In the genomic region with DNA sequence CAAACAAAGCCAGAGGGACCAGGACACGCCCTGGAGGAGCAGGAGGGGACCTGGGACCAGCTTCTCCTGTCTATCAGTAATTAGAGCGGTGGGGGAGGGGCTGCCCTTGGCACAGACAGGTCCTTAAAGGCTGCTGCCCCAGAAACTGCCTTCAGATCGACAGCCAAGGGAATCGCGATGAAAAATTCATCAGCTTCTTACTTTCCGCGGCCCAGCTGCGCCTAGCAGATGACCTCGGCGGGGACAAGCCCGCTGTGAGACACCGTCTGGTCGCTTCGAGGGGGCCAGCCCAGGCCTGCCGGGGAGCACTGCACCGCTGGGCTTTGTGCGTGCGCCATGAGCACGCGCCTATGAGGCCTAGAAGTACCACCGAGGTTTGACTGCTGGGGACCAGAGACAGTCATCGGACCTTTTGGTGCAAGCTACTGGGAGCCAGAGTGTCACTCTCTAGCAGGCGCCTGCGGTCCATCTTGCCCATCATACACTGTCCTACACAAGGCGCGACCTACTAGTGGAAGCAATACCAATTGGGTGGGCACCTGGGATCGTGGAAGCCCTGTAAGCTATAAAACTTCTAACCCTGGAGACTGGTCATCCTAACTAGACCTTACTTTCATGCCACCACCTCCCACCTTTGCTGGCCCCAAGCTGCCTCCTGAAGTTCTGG, we compare ENCODE assay signal across 7 mouse cellular contexts. TPM values are rescaled to one million over a fixed set of nuclear protein-coding genes. Genes with fewer than 3 reads are reported as not detected.
A peak's percentile ranks its signal among the peaks of the same experiment; 100 is the strongest.
DNase-seq lines count a peak whose midpoint lies in the region; ATAC-seq and TF ChIP-seq lines count a peak whose summit lies in the region.

No protein-coding gene starts in this region.

- TF ChIP-seq EP300 in lung, postnatal 0 days (IDR thresholded peaks at IDR 0.05): no peak

- H3K27me3 ChIP-seq in lung, postnatal 0 days (replicated peaks; ENCODE audit: insufficient read depth, low read length): no peaks in the 10 kb centered on the region
- H3K27me3 ChIP-seq in hindbrain, embryonic 10.5 days (ENCODE audit: insufficient read depth, poor library complexity, severe bottlenecking): peaks cover 28% of the 10 kb centered on the region
- H3K27me3 ChIP-seq in limb, embryonic 14.5 days (ENCODE audit: control insufficient read depth, insufficient read depth, low read length): no peaks in the 10 kb centered on the region

- H3K36me3 ChIP-seq in lung, postnatal 0 days (ENCODE audit: insufficient read depth, low read length): no peaks in the 10 kb centered on the region
- no peaks in the 10 kb centered on the region for H3K36me3 ChIP-seq in hindbrain, embryonic 10.5 days
- H3K36me3 ChIP-seq in limb, embryonic 14.5 days (ENCODE audit: control insufficient read depth, insufficient read depth, low read length): no peaks in the 10 kb centered on the region

- TF ChIP-seq CTCF in lung, postnatal 0 days (IDR thresholded peaks at IDR 0.05): no peak
- TF ChIP-seq CTCF in lung, adult 2 months (IDR thresholded peaks at IDR 0.05; ENCODE audit: insufficient read depth, low read length): no peak

- no peak overlapping the region for H3K4me3 ChIP-seq in lung, postnatal 0 days (ENCODE audit: low read depth, low read length)
- no peak overlapping the region for H3K4me3 ChIP-seq in lung, adult 2 months (replicated peaks; ENCODE audit: extremely low read depth, low read depth, low read length)
- H3K4me3 ChIP-seq in hindbrain, embryonic 10.5 days: peak overlapping the region; percentile 51
- peak overlapping the region; percentile 38 for H3K4me3 ChIP-seq in limb, embryonic 14.5 days (replicated peaks; ENCODE audit: low read length)

- no peaks in the 10 kb centered on the region for H3K9me3 ChIP-seq in lung, postnatal 0 days (ENCODE audit: low read length)
- no peaks in the 10 kb centered on the region for H3K9me3 ChIP-seq in hindbrain, embryonic 10.5 days
- H3K9me3 ChIP-seq in limb, embryonic 14.5 days (ENCODE audit: control insufficient read depth, low read length): no peaks in the 10 kb centered on the region

- H3K4me2 ChIP-seq in lung, postnatal 0 days (replicated peaks; ENCODE audit: low read depth, low read length): peak overlapping the region; percentile 61
- H3K4me2 ChIP-seq in limb, embryonic 14.5 days (replicated peaks; ENCODE audit: low read depth, low read length, severe bottlenecking): peak overlapping the region; percentile 72

- no peak for DNase-seq in lung, postnatal 0 days (ENCODE audit: low spot score)
- DNase-seq in lung, adult 2 months: no peak
- DNase-seq in embryo, embryonic 10.5 days (ENCODE audit: low spot score): peak; percentile 73
- peak; percentile 77 for DNase-seq in hindbrain, embryonic 10.5 days (ENCODE audit: low spot score)
- DNase-seq in limb, embryonic 14.5 days (ENCODE audit: low spot score): no peak
- DNase-seq in retina, postnatal 7 days (ENCODE audit: low read depth, low spot score): peak; percentile 30
- DNase-seq in natural killer cell, adult 2 months (ENCODE audit: low spot score in 2 of 2): no peak

- ATAC-seq in lung, postnatal 0 days: 0 out of 2 replicates have a peak, but pooled peaks have one; percentile 2
- 0 out of 2 replicates have a peak, but pooled peaks have one; percentile 4 for ATAC-seq in limb, embryonic 14.5 days (ENCODE audit: low FRiP score, low read depth)

- H3K9ac ChIP-seq in lung, postnatal 0 days (replicated peaks; ENCODE audit: low read depth): 0 out of 2 replicates have a peak overlapping the region, but pooled peaks have one; percentile 41
- no peak overlapping the region for H3K9ac ChIP-seq in limb, embryonic 14.5 days (ENCODE audit: low read depth, low read length, severe bottlenecking)

- 34% methylated on average over 27 of the region's 27 CpGs for WGBS in lung, postnatal 0 days
- WGBS in lung, adult 2 months: 67% methylated on average over 27 of the region's 27 CpGs
- WGBS in hindbrain, embryonic 10.5 days: 9% methylated on average over 27 of the region's 27 CpGs
- WGBS in limb, embryonic 14.5 days: 22% methylated on average over 27 of the region's 27 CpGs

- no peak for TF ChIP-seq POLR2A in lung, adult 2 months (IDR thresholded peaks at IDR 0.05; ENCODE audit: borderline replicate concordance, extremely low read depth, low read depth, low read length)
- no peak for TF ChIP-seq POLR2A in limb, embryonic 14.5 days (IDR thresholded peaks at IDR 0.05; ENCODE audit: borderline replicate concordance, extremely low read depth, insufficient read depth, insufficient read length)

- H3K27ac ChIP-seq in lung, postnatal 0 days (ENCODE audit: low read length): no peak overlapping the region
- H3K27ac ChIP-seq in hindbrain, embryonic 10.5 days: peak overlapping the region; percentile 90
- H3K27ac ChIP-seq in limb, embryonic 14.5 days (replicated peaks; ENCODE audit: low read depth, low read length): no peak overlapping the region

- H3K4me1 ChIP-seq in lung, postnatal 0 days (ENCODE audit: insufficient read depth, low read depth, low read length): peaks cover 4% of the 10 kb centered on the region; the same call in 1 of the 2 replicates
- H3K4me1 ChIP-seq in lung, adult 2 months (ENCODE audit: control insufficient read depth, insufficient read depth, low read length): no peaks in the 10 kb centered on the region
- peaks cover 23% of the 10 kb centered on the region for H3K4me1 ChIP-seq in hindbrain, embryonic 10.5 days (replicated peaks)
- peaks cover 14% of the 10 kb centered on the region for H3K4me1 ChIP-seq in limb, embryonic 14.5 days (ENCODE audit: control insufficient read depth, insufficient read depth, low read length)

RNA-seq across cellular contexts. Expression of gene Ly86, which starts 33.3 kb away (rescaled TPM):
- 13.8 and 15.5 TPM in 2 replicates for polyA plus RNA-seq in lung, postnatal 0 days (2015; fragmentation: Nextera tagmentation; extraction: Ambion mirVana)
- polyA plus RNA-seq in lung, adult 2 months (2012; rRNA removed): 6.6 and 6.9 TPM in 2 replicates
- polyA plus RNA-seq in hindbrain, embryonic 10.5 days (2016; fragmentation: Nextera tagmentation; extraction: Ambion mirVana): 4.9 and 5.5 TPM in 2 replicates
- 15.0 and 15.8 TPM in 2 replicates for polyA plus RNA-seq in limb, embryonic 14.5 days (2012; rRNA removed)
- 20.8 and 24.4 TPM in 2 replicates for polyA plus RNA-seq in limb, embryonic 14.5 days (2014; fragmentation: Nextera tagmentation; extraction: Ambion mirVana)

Comparison
In these comparisons a context has a peak if more than half of its experiments do, and no peak if none do; other contexts are left out.
1. DNase-seq: peak in embryo, embryonic 10.5 days (single experiment), hindbrain, embryonic 10.5 days (single experiment) and retina, postnatal 7 days (single experiment); none in lung, postnatal 0 days (single experiment), lung, adult 2 months (single experiment), limb, embryonic 14.5 days (single experiment) and natural killer cell, adult 2 months (0 of 2).
2. H3K4me3 ChIP-seq: peak in hindbrain, embryonic 10.5 days (single experiment) and limb, embryonic 14.5 days (single experiment); none in lung, postnatal 0 days (single experiment) and lung, adult 2 months (single experiment).